Mouse (Mus musculus) embryonic facial prominence, embryonic 14.5 days (tissue): ENCODE data around the gene Prr19. TPM values are rescaled to one million over a fixed set of nuclear protein-coding genes. Genes with fewer than 3 reads are reported as not detected.
A peak's percentile ranks its signal among the peaks of the same experiment; 100 is the strongest.

ENCODE experiments used
- ATAC-seq: fragments of 200-750 bp; cut with Nextera tagmentation; 2 replicates; pipeline ENCODE4 v1.8.0; 2017; ENCODE audit warnings: low read depth, moderate number of reproducible peaks, moderate TSS enrichment
- DNase-seq: peaks from one replicate; pipeline ENCODE4 v3.0.0-alpha.2; 2015; ENCODE audit warnings: low spot score
- H3K27ac ChIP-seq: fragments of 300-500 bp; sonication (generic); replicated peaks from 2 replicates; pipeline ENCODE4 v1.5.1; 2014; ENCODE audit warnings: low read depth, mild to moderate bottlenecking, low read length, moderate library complexity
- H3K27me3 ChIP-seq: fragments of 300-500 bp; sonication (generic); replicated peaks from 2 replicates; pipeline ENCODE4 v1.6.1; 2014; ENCODE audit warnings: low read length; ENCODE audit not compliant: control insufficient read depth, insufficient read depth
- H3K36me3 ChIP-seq: fragments of 300-500 bp; sonication (generic); 2 replicates; pipeline ENCODE4 v1.6.1; 2014; ENCODE audit warnings: low read length, mixed read lengths; ENCODE audit not compliant: control insufficient read depth, insufficient read depth
- H3K4me1 ChIP-seq: fragments of 300-500 bp; sonication (generic); 2 replicates; pipeline ENCODE4 v1.6.1; 2014; ENCODE audit warnings: antibody characterized with exemption, low read length; ENCODE audit not compliant: control insufficient read depth, insufficient read depth
- H3K4me2 ChIP-seq: fragments of 300-500 bp; sonication (generic); 2 replicates; pipeline ENCODE4 v1.6.1; 2014; ENCODE audit warnings: low read depth, mild to moderate bottlenecking, low read length, moderate library complexity, mixed read lengths
- H3K4me3 ChIP-seq: fragments of 300-500 bp; sonication (generic); 2 replicates; pipeline ENCODE4 v1.5.1; 2014; ENCODE audit warnings: low read depth, mild to moderate bottlenecking, low read length
- H3K9ac ChIP-seq: fragments of 300-500 bp; sonication (generic); 2 replicates; pipeline ENCODE4 v1.6.1; 2014; ENCODE audit warnings: low read depth, mild to moderate bottlenecking, low read length, moderate library complexity, mixed read lengths
- H3K9me3 ChIP-seq: fragments of 300-500 bp; sonication (generic); 2 replicates; pipeline ENCODE4 v1.6.1; 2016; ENCODE audit warnings: low read length; ENCODE audit not compliant: control insufficient read depth
- WGBS: fragments of 180-500 bp; shearing (Covaris S2); extraction: QIAGEN DNeasy Blood & Tissue Kit; methylation state at CpG from one replicate; pipeline ENCODE4 v1.1.7; 2014; 5-methylcytosine and 5-hydroxymethylcytosine counted together
- polyA plus RNA-seq: library from polyadenylated mRNA; unstranded; fragments of >200 nt; fragmentation: Nextera tagmentation; extraction: Ambion mirVana; gene quantifications from 2 replicates; pipeline ENCODE4 v1.2.1, GENCODE M21; 2014

The Prr19 gene
- polyA plus RNA-seq, 1 experiment from 2014 or later = 0.77 TPM

- peaks cover 4% of the 10 kb centered on the region; the same call in 1 of the 2 replicates for H3K4me1 ChIP-seq
- H3K36me3 ChIP-seq = peaks cover 79% of the 10 kb centered on the region
- peaks cover 6% of the 10 kb centered on the region; the same call in 1 of the 2 replicates for H3K9me3 ChIP-seq
- no peak for DNase-seq
- ATAC-seq = no peak
- no peak overlapping the region for H3K4me2 ChIP-seq
- no peak overlapping the region for H3K27ac ChIP-seq
- WGBS = 85% methylated on average over 8 of the region's 10 CpGs
- H3K27me3 ChIP-seq = no peaks in the 10 kb centered on the region
- no peak overlapping the region for H3K4me3 ChIP-seq
- no peak overlapping the region for H3K9ac ChIP-seq
Observed at GRCm38 (mm10) chr7:25293191-25293739, 7.9 kb upstream of the Prr19 start.

DNA sequence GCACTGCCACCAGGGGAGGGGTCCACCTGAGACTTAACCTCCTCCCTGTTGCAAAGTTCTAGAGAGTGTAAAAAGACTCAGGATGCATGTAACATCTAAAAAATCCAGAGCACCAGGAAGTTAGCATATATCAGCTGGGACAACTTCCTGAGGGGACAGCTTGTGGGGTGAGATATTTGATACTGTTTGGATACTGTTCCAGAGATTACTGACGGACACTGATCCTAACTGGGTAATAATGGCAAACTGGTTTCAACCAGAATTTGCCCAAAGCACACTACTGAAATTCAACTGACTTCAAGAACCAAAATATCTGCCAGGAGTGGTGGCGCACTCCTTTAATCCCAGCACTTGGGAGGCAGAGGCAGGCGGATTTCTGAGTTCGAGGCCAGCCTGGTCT, 6.7 kb upstream of the Prr19 start:
- Histone ChIP-seq H3K9ac (no peak overlapping the region), H3K36me3 (peaks cover 67% of the 10 kb centered on the region), H3K4me2 (no peak overlapping the region), H3K27ac (no peak overlapping the region), H3K4me1 (peaks cover 4% of the 10 kb centered on the region; the same call in 1 of the 2 replicates), H3K27me3 (no peaks in the 10 kb centered on the region), H3K4me3 (no peak overlapping the region), H3K9me3 (peaks cover 4% of the 10 kb centered on the region; the same call in 1 of the 2 replicates)
- DNase-seq (no peak), ATAC-seq (no peak)
- WGBS = 88% methylated on average over 4 of the region's 4 CpGs

- Histone ChIP-seq H3K27me3 (no peaks in the 10 kb centered on the region), H3K4me1 (peaks cover 4% of the 10 kb centered on the region; the same call in 1 of the 2 replicates), H3K9me3 (no peaks in the 10 kb centered on the region), H3K9ac (no peak overlapping the region), H3K4me3 (no peak overlapping the region), H3K27ac (no peak overlapping the region), H3K36me3 (peaks cover 61% of the 10 kb centered on the region), H3K4me2 (no peak overlapping the region; the same call in 1 of the 2 replicates)
- DNase-seq (no peak), ATAC-seq (no peak)
- 88% methylated on average over 12 of the region's 12 CpGs for WGBS
Observed at GRCm38 (mm10) chr7:25294960-25295722, 6.1 kb upstream of the Prr19 start.

DNA sequence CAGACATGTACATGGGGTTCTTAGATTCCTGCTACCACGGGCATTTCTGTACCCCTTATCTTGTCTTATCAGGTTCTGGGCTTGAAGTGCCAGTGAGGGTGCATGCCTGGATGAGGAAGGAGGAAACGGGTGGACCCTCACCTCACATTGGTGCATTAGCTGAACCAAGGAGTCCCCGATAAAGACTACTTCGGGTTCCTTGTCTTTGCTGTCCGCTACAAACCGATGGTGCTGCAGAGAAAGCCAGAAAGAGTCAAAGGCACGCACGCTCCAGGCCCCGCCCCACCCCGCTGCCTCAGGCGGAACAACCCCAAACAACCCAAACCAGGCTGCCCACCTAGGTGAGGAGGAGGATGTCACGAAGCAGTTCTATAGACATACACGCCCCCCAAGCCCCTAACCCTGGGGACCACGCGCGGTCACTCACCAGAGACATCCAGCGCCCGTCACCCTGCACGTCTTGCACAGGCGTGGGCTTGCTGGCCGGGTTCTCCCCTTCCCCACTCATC, 4.2 kb upstream of the Prr19 start:
- H3K4me2 ChIP-seq = peak overlapping the region; percentile 64
- ATAC-seq = peak; percentile 21
- peaks cover 4% of the 10 kb centered on the region; the same call in 1 of the 2 replicates for H3K4me1 ChIP-seq
- H3K27ac ChIP-seq = peak overlapping the region; percentile 95
- peaks cover 42% of the 10 kb centered on the region for H3K36me3 ChIP-seq
- under 1% methylated on average over 19 of the region's 21 CpGs for WGBS
- DNase-seq = no peak
- peak overlapping the region; percentile 87 for H3K9ac ChIP-seq
- H3K4me3 ChIP-seq = peak overlapping the region; percentile 83
- H3K9me3 ChIP-seq = no peaks in the 10 kb centered on the region
- H3K27me3 ChIP-seq = no peaks in the 10 kb centered on the region

DNA sequence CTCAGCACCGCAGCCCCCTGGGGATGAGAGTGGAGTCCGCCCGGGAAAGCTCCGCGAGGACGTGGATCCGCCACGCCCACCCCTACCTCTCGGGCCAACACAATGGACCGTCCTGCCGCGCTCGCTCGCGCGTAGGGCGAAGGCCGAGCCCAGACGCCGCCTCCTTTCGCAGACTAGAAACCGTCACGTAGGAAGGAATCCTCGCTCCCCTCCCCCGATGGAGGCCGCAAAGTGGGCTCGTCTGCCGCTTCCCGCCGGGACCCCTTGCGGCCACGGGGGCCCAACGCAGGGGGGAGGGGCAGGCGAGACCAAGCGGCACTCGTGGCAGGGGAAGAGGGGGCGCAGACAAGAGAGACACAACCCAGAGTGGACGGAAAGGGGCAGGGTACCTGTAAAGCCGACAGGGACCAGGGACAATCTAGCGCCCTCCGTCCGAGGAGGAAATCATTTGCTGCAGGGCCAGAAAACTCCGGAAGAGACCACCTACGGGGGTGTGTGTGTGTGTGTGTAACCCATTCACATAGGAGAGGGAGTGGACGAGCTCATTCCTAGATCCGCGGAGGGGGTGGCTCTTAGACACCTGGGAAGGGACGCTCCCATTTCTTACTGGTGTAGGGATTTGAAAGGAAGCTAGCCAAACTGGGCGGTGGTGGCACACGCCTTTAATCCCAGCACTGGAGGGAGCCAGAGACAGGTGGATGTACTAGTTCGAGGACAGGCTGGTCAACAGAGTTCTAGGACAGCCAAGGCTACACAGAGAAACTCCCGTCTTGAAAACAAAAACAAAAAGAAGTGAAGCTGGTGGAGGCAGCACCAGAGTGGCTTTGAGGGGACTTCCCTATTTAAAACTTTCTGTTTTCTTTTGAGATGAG, 3.5 kb upstream of the Prr19 start, which contains the start of gene Pafah1b3:
Gene Pafah1b3 (minus strand): TSS at position 533 of the 872 bp plus-strand sequence.
- Histone ChIP-seq H3K9ac (peak within 1 kb of the TSS; percentile 87), H3K4me2 (peak within 1 kb of the TSS; percentile 64), H3K4me1 (peaks cover 4% of the 10 kb centered on the region; the same call in 1 of the 2 replicates), H3K36me3 (peaks cover 35% of the 10 kb centered on the region), H3K27ac (peak within 1 kb of the TSS; percentile 95), H3K27me3 (no peaks in the 10 kb centered on the region), H3K9me3 (no peaks in the 10 kb centered on the region), H3K4me3 (peak within 1 kb of the TSS; percentile 83)
- ATAC-seq = peak; percentile 94
- DNase-seq = peak; percentile 98
- under 1% methylated on average over 45 of the region's 52 CpGs for WGBS

- DNase-seq (no peak), ATAC-seq (no peak)
- 0 out of 2 replicates have a peak, but pooled peaks cover 2% of the 10 kb centered on the region for H3K4me1 ChIP-seq
- H3K9me3 ChIP-seq = no peaks in the 10 kb centered on the region
- H3K36me3 ChIP-seq = no peaks in the 10 kb centered on the region
- WGBS = 64% methylated on average over 9 of the region's 9 CpGs
- H3K27me3 ChIP-seq = peaks cover under 1% of the 10 kb centered on the region; the same call in 1 of the 2 replicates
- H3K4me2 ChIP-seq = no peak overlapping the region
- no peak overlapping the region for H3K27ac ChIP-seq
- H3K4me3 ChIP-seq = no peak overlapping the region
- H3K9ac ChIP-seq = no peak overlapping the region
Observed at GRCm38 (mm10) chr7:25303003-25303684, 1.9 kb downstream of the Prr19 start.

GRCm38 (mm10) chr7:25303685-25304006, 2.4 kb downstream of the Prr19 start:
- H3K4me2 ChIP-seq = no peak overlapping the region
- DNase-seq (no peak), ATAC-seq (no peak)
- no peak overlapping the region for H3K9ac ChIP-seq
- H3K36me3 ChIP-seq = no peaks in the 10 kb centered on the region
- no peak overlapping the region for H3K4me3 ChIP-seq
- H3K4me1 ChIP-seq = 0 out of 2 replicates have a peak, but pooled peaks cover 2% of the 10 kb centered on the region
- peaks cover 6% of the 10 kb centered on the region; the same call in 1 of the 2 replicates for H3K27me3 ChIP-seq
- 87% methylated on average over 3 of the region's 3 CpGs for WGBS
- H3K27ac ChIP-seq = no peak overlapping the region
- H3K9me3 ChIP-seq = no peaks in the 10 kb centered on the region

DNA sequence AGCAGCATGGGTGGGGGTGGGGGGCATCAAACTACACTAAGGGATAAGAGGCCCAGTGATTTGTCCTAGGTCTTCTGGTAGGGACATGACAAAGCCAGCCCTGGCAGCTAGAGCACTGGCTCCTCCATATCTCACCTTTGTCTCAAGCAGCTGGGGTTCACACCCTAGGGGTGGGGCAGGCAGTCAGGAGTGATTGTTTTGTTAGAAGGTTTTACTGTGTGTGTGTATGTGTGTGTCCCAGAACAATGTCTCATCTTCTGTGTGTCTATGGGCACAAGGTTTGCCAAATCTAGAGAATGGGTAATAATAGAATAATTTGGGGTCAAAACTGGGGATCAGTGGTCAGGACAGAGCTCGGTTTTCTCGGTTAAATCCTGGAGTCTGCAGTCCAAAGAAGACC, 4.3 kb downstream of the Prr19 start:
- Histone ChIP-seq H3K4me3 (peak overlapping the region; percentile 52), H3K4me2 (peak overlapping the region; percentile 97), H3K36me3 (no peaks in the 10 kb centered on the region), H3K4me1 (0 out of 2 replicates have a peak, but pooled peaks cover 2% of the 10 kb centered on the region), H3K27ac (no peak overlapping the region), H3K9ac (peak overlapping the region; percentile 49), H3K9me3 (no peaks in the 10 kb centered on the region), H3K27me3 (peaks cover 8% of the 10 kb centered on the region; the same call in 1 of the 2 replicates)
- ATAC-seq = no peak
- no peak for DNase-seq
- WGBS = 2% methylated on average over 2 of the region's 2 CpGs
